Mouse (Mus musculus) brain, embryonic 14.5 days (tissue): Measurements from ENCODE around the gene Rnf19b.

Experiments
- CTCF ChIP-seq: fragments of 200-500 bp; IDR thresholded peaks from 2 replicates; pipeline ENCODE4 v1.5.1; 2012; ENCODE audit warnings: inconsistent platforms, mild to moderate bottlenecking, moderate library complexity, borderline replicate concordance; ENCODE audit not compliant: insufficient read depth, insufficient read length; ENCODE audit errors: extremely low read depth
- POLR2A ChIP-seq: fragments of 200-500 bp; IDR thresholded peaks from 2 replicates; pipeline ENCODE4 v1.6.1; 2012; ENCODE audit warnings: mild to moderate bottlenecking, inconsistent platforms, borderline replicate concordance; ENCODE audit not compliant: poor library complexity, insufficient read depth, insufficient read length, severe bottlenecking; ENCODE audit errors: extremely low read depth

GRCm38 (mm10) chr4:129034224-129034623, 23.8 kb upstream of the Rnf19b start:
- TF ChIP-seq CTCF (no peak), POLR2A (no peak)
